Mouse (Mus musculus) limb, embryonic 13.5 days (tissue): ENCODE results near the gene Hoxd3. TPM values are rescaled to one million over a fixed set of nuclear protein-coding genes. Genes with fewer than 3 reads are reported as not detected.

Experiments used
- ATAC-seq: fragments of 200-750 bp; cut with Nextera tagmentation; 2 replicates; pipeline ENCODE4 v1.8.0; 2017; ENCODE audit warnings: low read depth, moderate number of reproducible peaks, moderate TSS enrichment; ENCODE audit not compliant: low FRiP score
- H3K27ac ChIP-seq: fragments of 300-500 bp; sonication (generic); 2 replicates; pipeline ENCODE4 v1.5.1; 2015; ENCODE audit warnings: inconsistent platforms, mild to moderate bottlenecking, moderate library complexity
- H3K27me3 ChIP-seq: fragments of 300-500 bp; sonication (generic); 2 replicates; pipeline ENCODE4 v1.6.1; 2015; ENCODE audit warnings: mild to moderate bottlenecking, inconsistent platforms
- H3K36me3 ChIP-seq: fragments of 300-500 bp; sonication (generic); 2 replicates; pipeline ENCODE4 v1.6.1; 2015; ENCODE audit warnings: inconsistent platforms, mild to moderate bottlenecking, moderate library complexity
- H3K4me1 ChIP-seq: fragments of 300-500 bp; sonication (generic); 2 replicates; pipeline ENCODE4 v1.6.1; 2015; ENCODE audit warnings: inconsistent platforms
- H3K4me2 ChIP-seq: fragments of 300-500 bp; sonication (generic); replicated peaks from 2 replicates; pipeline ENCODE4 v1.6.1; 2015; ENCODE audit warnings: inconsistent platforms, mild to moderate bottlenecking, moderate library complexity
- H3K4me3 ChIP-seq: fragments of 300-500 bp; sonication (generic); 2 replicates; pipeline ENCODE4 v1.5.1; 2015; ENCODE audit warnings: moderate library complexity, mild to moderate bottlenecking, inconsistent platforms
- H3K9ac ChIP-seq: fragments of 300-500 bp; sonication (generic); 2 replicates; pipeline ENCODE4 v1.6.1; 2015; ENCODE audit warnings: mild to moderate bottlenecking, inconsistent platforms
- H3K9me3 ChIP-seq: fragments of 300-500 bp; sonication (generic); 2 replicates; pipeline ENCODE4 v1.6.1; 2016; ENCODE audit warnings: inconsistent platforms
- WGBS: fragments of 180-500 bp; shearing (Covaris S2); methylation state at CpG from one replicate; pipeline ENCODE4 v1.1.7; 2015; 5-methylcytosine and 5-hydroxymethylcytosine counted together
- microRNA counts: library from miRNA; unstranded; fragments of <30 nt; microRNA quantifications from one replicate; lab custom pipeline; 2016
- microRNA-seq: library from miRNA; unstranded; fragments of <30 nt; microRNA quantifications from one replicate; pipeline ENCODE4, GENCODE M21; 2016
- polyA plus RNA-seq: library from polyadenylated mRNA; unstranded; fragments of >200 nt; fragmentation: Nextera tagmentation; extraction: Ambion mirVana; gene quantifications from 2 replicates; pipeline ENCODE4 v1.2.1, GENCODE M21; 2015

Gene Hoxd3
- polyA plus RNA-seq, 1 experiment from 2014 or later, result 0.84 TPM

DNA sequence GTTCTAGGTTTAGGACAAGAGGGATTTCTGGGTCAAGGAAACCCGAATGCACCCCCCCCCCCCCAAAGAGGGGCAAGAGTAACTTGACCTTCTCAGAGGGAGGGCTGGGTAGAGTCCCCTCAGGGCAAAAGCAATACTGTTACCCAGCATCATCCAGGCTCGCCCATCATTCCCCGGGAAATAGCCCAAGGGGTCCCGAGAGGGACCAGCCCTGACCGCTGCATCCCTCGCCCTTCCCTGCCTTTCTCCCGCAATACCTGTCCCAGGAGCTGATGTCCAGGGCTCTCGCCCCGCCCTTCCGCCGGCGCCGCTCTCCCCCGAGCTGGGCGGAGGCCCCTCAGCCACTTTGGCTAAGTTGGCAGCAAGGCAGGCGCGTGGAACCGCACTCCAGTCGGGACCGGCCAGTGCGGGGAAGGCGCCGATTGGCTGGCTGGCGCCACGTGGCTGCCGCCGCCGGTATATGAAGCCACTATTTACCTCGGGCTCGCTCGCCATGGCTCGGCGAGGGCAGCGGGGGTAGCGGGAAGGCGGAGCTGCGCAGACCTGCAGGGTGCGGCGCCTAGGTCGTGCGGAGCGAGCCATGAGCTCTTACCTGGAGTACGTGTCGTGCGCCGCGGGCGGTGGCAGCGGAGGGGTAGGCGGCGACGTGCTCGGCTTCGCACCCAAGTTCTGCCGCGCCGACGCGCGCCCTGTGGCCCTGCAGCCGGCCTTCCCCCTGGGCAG is 51.0 kb downstream of the Hoxd3 start, which contains the start of gene Hoxd1:
Gene Hoxd1, plus strand, starts transcription at position 459 of the 723 bp plus-strand sequence.
- Histone ChIP-seq H3K9me3 (no peaks in the 10 kb centered on the region), H3K4me1 (peaks cover 20% of the 10 kb centered on the region), H3K36me3 (no peaks in the 10 kb centered on the region), H3K27me3 (peaks cover 90% of the 10 kb centered on the region), H3K27ac (no peak within 1 kb of the TSS), H3K4me3 (peak within 1 kb of the TSS; percentile 54), H3K9ac (peak within 1 kb of the TSS; percentile 48; the same call in 1 of the 2 replicates), H3K4me2 (peak within 1 kb of the TSS; percentile 95)
- under 1% methylated on average over 61 of the region's 61 CpGs for WGBS
- ATAC-seq, result peak; percentile 88

GRCm38 (mm10) chr2:74763245-74763735 is 51.6 kb downstream of the Hoxd3 start:
- Histone ChIP-seq H3K4me2 (peak overlapping the region; percentile 95), H3K27ac (no peak overlapping the region), H3K4me3 (peak overlapping the region; percentile 54), H3K36me3 (no peaks in the 10 kb centered on the region), H3K9me3 (no peaks in the 10 kb centered on the region), H3K9ac (peak overlapping the region; percentile 48; the same call in 1 of the 2 replicates), H3K4me1 (peaks cover 20% of the 10 kb centered on the region), H3K27me3 (peaks cover 84% of the 10 kb centered on the region)
- under 1% methylated on average over 53 of the region's 53 CpGs for WGBS
- ATAC-seq, result peak; percentile 28; the same call in 1 of the 2 replicates

DNA sequence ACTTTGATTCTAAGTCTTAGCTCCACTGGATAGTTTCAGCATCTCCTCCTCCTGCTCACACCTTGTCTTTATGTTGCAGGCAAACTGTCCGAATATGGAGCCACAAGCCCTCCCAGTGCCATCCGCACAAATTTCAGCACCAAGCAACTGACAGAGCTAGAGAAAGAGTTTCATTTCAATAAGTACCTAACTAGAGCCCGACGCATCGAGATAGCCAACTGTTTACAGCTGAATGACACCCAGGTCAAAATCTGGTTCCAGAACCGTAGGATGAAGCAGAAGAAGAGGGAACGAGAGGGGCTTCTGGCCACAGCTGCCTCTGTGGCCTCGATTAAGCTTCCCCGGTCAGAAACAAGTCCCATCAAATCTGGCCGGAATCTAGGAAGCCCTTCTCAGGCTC is 52.2 kb downstream of the Hoxd3 start:
- H3K9ac ChIP-seq, result no peak overlapping the region
- no peak for ATAC-seq
- H3K27me3 ChIP-seq, result peaks cover 85% of the 10 kb centered on the region
- no peaks in the 10 kb centered on the region for H3K9me3 ChIP-seq
- peaks cover 20% of the 10 kb centered on the region for H3K4me1 ChIP-seq
- 29% methylated on average over 10 of the region's 10 CpGs for WGBS
- H3K36me3 ChIP-seq, result no peaks in the 10 kb centered on the region
- H3K4me2 ChIP-seq, result peak overlapping the region; percentile 95; the same call in 1 of the 2 replicates
- peak overlapping the region; percentile 54; the same call in 1 of the 2 replicates for H3K4me3 ChIP-seq
- H3K27ac ChIP-seq, result no peak overlapping the region

GRCm38 (mm10) chr2:74774359-74774758 is 62.6 kb downstream of the Hoxd3 start:
- no peak overlapping the region for H3K4me2 ChIP-seq
- H3K36me3 ChIP-seq, result no peaks in the 10 kb centered on the region
- H3K9ac ChIP-seq, result no peak overlapping the region
- H3K27me3 ChIP-seq, result peaks cover 26% of the 10 kb centered on the region
- 83% methylated on average over 2 of the region's 2 CpGs for WGBS
- H3K9me3 ChIP-seq, result no peaks in the 10 kb centered on the region
- H3K4me1 ChIP-seq, result no peaks in the 10 kb centered on the region
- H3K4me3 ChIP-seq, result no peak overlapping the region
- H3K27ac ChIP-seq, result no peak overlapping the region
- ATAC-seq, result no peak

GRCm38 (mm10) chr2:74777536-74778275 is 66.0 kb downstream of the Hoxd3 start:
- H3K36me3 ChIP-seq, result no peaks in the 10 kb centered on the region
- peaks cover 17% of the 10 kb centered on the region for H3K27me3 ChIP-seq
- H3K9me3 ChIP-seq, result no peaks in the 10 kb centered on the region
- no peaks in the 10 kb centered on the region for H3K4me1 ChIP-seq
- ATAC-seq, result no peak
- 69% methylated on average over 13 of the region's 13 CpGs for WGBS
- H3K4me2 ChIP-seq, result no peak overlapping the region
- no peak overlapping the region for H3K4me3 ChIP-seq
- no peak overlapping the region for H3K27ac ChIP-seq
- H3K9ac ChIP-seq, result no peak overlapping the region

GRCm38 (mm10) chr2:74781386-74781785 is 69.7 kb downstream of the Hoxd3 start:
- 75% methylated on average over 5 of the region's 5 CpGs for WGBS
- H3K36me3 ChIP-seq, result no peaks in the 10 kb centered on the region
- ATAC-seq, result no peak

DNA sequence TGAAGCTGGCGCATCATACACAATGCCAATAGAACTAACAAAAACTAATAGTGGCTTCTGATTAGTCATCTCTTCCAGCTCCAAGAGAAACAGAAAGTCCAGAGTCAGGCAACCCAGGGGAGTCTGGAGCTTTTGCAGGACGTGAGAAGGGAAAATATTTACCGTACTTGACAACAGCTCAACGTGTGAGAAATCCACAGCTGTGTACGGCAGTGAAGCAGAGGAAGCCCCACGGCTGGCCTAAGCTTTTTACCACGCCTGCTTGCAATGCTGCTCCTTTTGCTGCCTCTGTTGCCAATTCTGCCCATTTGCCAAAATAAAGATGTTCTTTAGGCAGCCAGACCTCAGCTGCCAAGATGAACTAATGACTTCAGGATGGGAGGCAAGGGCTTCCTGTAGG is 83.8 kb downstream of the Hoxd3 start:
- 30% methylated on average over 7 of the region's 7 CpGs for WGBS
- 0 out of 2 replicates have a peak, but pooled peaks cover 5% of the 10 kb centered on the region for H3K4me1 ChIP-seq
- H3K9me3 ChIP-seq, result no peaks in the 10 kb centered on the region
- H3K27ac ChIP-seq, result no peak overlapping the region
- no peaks in the 10 kb centered on the region for H3K36me3 ChIP-seq
- H3K4me3 ChIP-seq, result no peak overlapping the region
- H3K27me3 ChIP-seq, result peaks cover 3% of the 10 kb centered on the region; the same call in 1 of the 2 replicates
- no peak overlapping the region for H3K4me2 ChIP-seq
- H3K9ac ChIP-seq, result no peak overlapping the region
- no peak for ATAC-seq

More at GRCm38 (mm10) chr2:74781386-74781785, 69.7 kb downstream of the Hoxd3 start:
- no peak overlapping the region for H3K9ac ChIP-seq
- no peak overlapping the region for H3K4me2 ChIP-seq
- H3K9me3 ChIP-seq, result no peaks in the 10 kb centered on the region
- no peak overlapping the region for H3K27ac ChIP-seq
- peaks cover 10% of the 10 kb centered on the region; the same call in 1 of the 2 replicates for H3K27me3 ChIP-seq
- H3K4me3 ChIP-seq, result no peak overlapping the region
- no peaks in the 10 kb centered on the region for H3K4me1 ChIP-seq

MicroRNAs within 50 kb of the gene (microRNA counts, 519-probe panel; counts per million panel counts)
- 3,640 counts per million, percentile 67 among the panel's probes with 10 or more counts for microRNA mmu-miR-10b (lab: Ali Mortazavi, UCI)

Small RNA genes within 50 kb of the gene (microRNA-seq; reads per million reads assigned to microRNA genes)
- gene Gm44463 (not detected), gene Mir10b (14,911 reads per million, percentile 96 among the genes with 10 or more reads in this experiment)

Other genes starting within 250 kb of the Hoxd3 start
- gene Lnpk, start 132.5 kb upstream of the Hoxd3 start, polyA plus RNA-seq, result 53.2 and 55.4 TPM in 2 replicates
- gene Evx2, start 52.4 kb upstream of the Hoxd3 start, polyA plus RNA-seq, result 2.3 and 3.2 TPM in 2 replicates
- 48.5 and 55.5 TPM in 2 replicates for gene Hoxd13, start 43.6 kb upstream of the Hoxd3 start, polyA plus RNA-seq
- gene Hoxd12, start 36.9 kb upstream of the Hoxd3 start, polyA plus RNA-seq, result 59.3 and 67.1 TPM in 2 replicates
- gene Hoxd11, start 32.4 kb upstream of the Hoxd3 start, polyA plus RNA-seq, result 19.1 TPM in 2 replicates
- gene Hoxd10, start 20.0 kb upstream of the Hoxd3 start, polyA plus RNA-seq, result 26.0 and 26.2 TPM in 2 replicates
- 10.7 and 10.9 TPM in 2 replicates for gene Hoxd9, start 14.2 kb upstream of the Hoxd3 start, polyA plus RNA-seq
- 7.3 and 7.5 TPM in 2 replicates for gene Hoxd8, start 7.3 kb upstream of the Hoxd3 start, polyA plus RNA-seq
- gene Hoxd4, start within 50 bp of the Hoxd3 start, polyA plus RNA-seq, result 0.32 and 0.55 TPM in 2 replicates
- 0.08 and 0.26 TPM in 2 replicates for gene Gm28230, start 14.8 kb downstream of the Hoxd3 start, polyA plus RNA-seq
- 0.61 and 0.69 TPM in 2 replicates for gene Hoxd1, start 51.1 kb downstream of the Hoxd3 start, polyA plus RNA-seq
- 110 and 121 TPM in 2 replicates for gene Mtx2, start 113.9 kb downstream of the Hoxd3 start, polyA plus RNA-seq